In genomic region chr12:58212261-58212923, GRCm38 (mm10) we compare ENCODE assay signal across 8 mouse cellular contexts. TPM values are rescaled to one million over a fixed set of nuclear protein-coding genes. Genes with fewer than 3 reads are reported as not detected.
DNase-seq lines count a peak whose midpoint lies in the region; ATAC-seq and TF ChIP-seq lines count a peak whose summit lies in the region.

No protein-coding gene starts in this region.

- no peak for DNase-seq in gastrocnemius, adult 2 months
- no peak for DNase-seq in gastrocnemius, postnatal 25 days
- peak; percentile 77 for DNase-seq in ZHBTc4 (ENCODE audit: low read depth, low spot score)
- DNase-seq in frontal cortex, postnatal 36 days (ENCODE audit: low spot score in 2 of 2), result peak; percentile 60 to 62
- peak in 1 of 2 experiments; percentile 37 for DNase-seq in layer of hippocampus, adult 2 months (ENCODE audit: low spot score in 2 of 2)
- DNase-seq in lung, postnatal 4 days, result peak; percentile 6 to 28

- peaks cover 25% of the 10 kb centered on the region for H3K27me3 ChIP-seq in stomach, embryonic 14.5 days (ENCODE audit: control insufficient read depth, insufficient read depth, low read length)

- TF ChIP-seq CTCF in gastrocnemius, adult 2 months (IDR thresholded peaks at IDR 0.05), result no peak
- peak; percentile 52 for TF ChIP-seq CTCF in layer of hippocampus, adult 2 months (conservative IDR thresholded peaks at IDR 0.05)

- H3K4me2 ChIP-seq in stomach, embryonic 14.5 days (replicated peaks; ENCODE audit: low read depth, low read length), result peak overlapping the region; percentile 77

- intact Hi-C loops in gastrocnemius, adult 2 months (cut with DNase I), result loop anchor here (10.0 kb wide), 1 partner anchor 122 kb away; no protein-coding TSS in a partner anchor

- H3K9me3 ChIP-seq in stomach, embryonic 14.5 days (ENCODE audit: control insufficient read depth, low read depth, low read length), result no peaks in the 10 kb centered on the region

- WGBS in stomach, embryonic 14.5 days, result 2% methylated on average over 39 of the region's 39 CpGs

- ATAC-seq in stomach, embryonic 14.5 days (ENCODE audit: insufficient number of reproducible peaks, insufficient read depth, low FRiP score, low read depth), result peak; percentile 29; the same call in 1 of the 2 replicates
- no peak for ATAC-seq in cerebellum, adult (ENCODE audit: insufficient number of reproducible peaks, low FRiP score, low TSS enrichment)

- peaks cover 12% of the 10 kb centered on the region for H3K4me1 ChIP-seq in stomach, embryonic 14.5 days (ENCODE audit: control insufficient read depth, insufficient read depth, low read length)

- no peak overlapping the region for H3K27ac ChIP-seq in gastrocnemius, adult 2 months
- H3K27ac ChIP-seq in layer of hippocampus, adult 2 months, result peak overlapping the region; percentile 92
- H3K27ac ChIP-seq in stomach, embryonic 14.5 days (ENCODE audit: low read length), result no peak overlapping the region

- no peaks in the 10 kb centered on the region for H3K36me3 ChIP-seq in stomach, embryonic 14.5 days (ENCODE audit: control insufficient read depth, insufficient read depth, low read length)

- peak overlapping the region; percentile 66 for H3K4me3 ChIP-seq in gastrocnemius, adult 2 months
- peak overlapping the region; percentile 74 for H3K4me3 ChIP-seq in layer of hippocampus, adult 2 months
- H3K4me3 ChIP-seq in stomach, embryonic 14.5 days (ENCODE audit: low read depth, low read length), result peak overlapping the region; percentile 39

- H3K9ac ChIP-seq in stomach, embryonic 14.5 days (replicated peaks; ENCODE audit: low read depth, low read length), result no peak overlapping the region

RNA-seq across cellular contexts. Expression of gene Sstr1, which starts 0.8 kb away (rescaled TPM):
- total RNA-seq in gastrocnemius, adult 2 months (2021), result not detected
- total RNA-seq in gastrocnemius, postnatal 25 days (2021), result not detected
- total RNA-seq in layer of hippocampus, adult 2 months (2021), result 10 to 100 TPM; 17.6 to 24.4 TPM
- 1.5 TPM in 2 replicates for polyA plus RNA-seq in stomach, embryonic 14.5 days (2014; fragmentation: Nextera tagmentation; extraction: Ambion mirVana)

RNA-seq across cellular contexts. Expression of gene Clec14a, which starts 56.7 kb away (rescaled TPM):
- total RNA-seq in gastrocnemius, adult 2 months (2021), result 1 to 10 TPM; 2.5 to 4.2 TPM
- total RNA-seq in gastrocnemius, postnatal 25 days (2021), result 1 to 10 TPM; 4.5 to 7.2 TPM
- 1 to 10 TPM; 2.7 to 3.3 TPM for total RNA-seq in layer of hippocampus, adult 2 months (2021)
- polyA plus RNA-seq in stomach, embryonic 14.5 days (2014; fragmentation: Nextera tagmentation; extraction: Ambion mirVana), result 8.0 and 9.3 TPM in 2 replicates

Comparison
In these comparisons a context has a peak if more than half of its experiments do, and no peak if none do; other contexts are left out.
1. DNase-seq: peak in ZHBTc4 (single experiment), frontal cortex, postnatal 36 days (2 of 2) and lung, postnatal 4 days (2 of 2); none in gastrocnemius, adult 2 months (single experiment) and gastrocnemius, postnatal 25 days (single experiment).
2. RNA of gene Sstr1, which starts 0.8 kb away (total RNA-seq): 17.6 to 24.4 TPM in layer of hippocampus, adult 2 months; not detected in gastrocnemius, adult 2 months and not detected in gastrocnemius, postnatal 25 days; every median in the first group is over 10 times any median in the second.
3. Peak in every context shown above with its lines, with median percentiles within 50 percentile points of each other: H3K4me3 ChIP-seq.